Mouse (Mus musculus): ENCODE measurements at regions not wholly inside any gene's neighbourhood (a gene's known extent, or its start where the extent isn't known, plus 50 kb on each side); places are given as distances from the start of the nearest gene placed in this dataset.

- no peak for DNase-seq (ENCODE audit: low spot score)
These were observed 53.5 kb upstream of the Ralgapa2 start for GRCm38 (mm10) chr2:146565693-146566092.

DNA sequence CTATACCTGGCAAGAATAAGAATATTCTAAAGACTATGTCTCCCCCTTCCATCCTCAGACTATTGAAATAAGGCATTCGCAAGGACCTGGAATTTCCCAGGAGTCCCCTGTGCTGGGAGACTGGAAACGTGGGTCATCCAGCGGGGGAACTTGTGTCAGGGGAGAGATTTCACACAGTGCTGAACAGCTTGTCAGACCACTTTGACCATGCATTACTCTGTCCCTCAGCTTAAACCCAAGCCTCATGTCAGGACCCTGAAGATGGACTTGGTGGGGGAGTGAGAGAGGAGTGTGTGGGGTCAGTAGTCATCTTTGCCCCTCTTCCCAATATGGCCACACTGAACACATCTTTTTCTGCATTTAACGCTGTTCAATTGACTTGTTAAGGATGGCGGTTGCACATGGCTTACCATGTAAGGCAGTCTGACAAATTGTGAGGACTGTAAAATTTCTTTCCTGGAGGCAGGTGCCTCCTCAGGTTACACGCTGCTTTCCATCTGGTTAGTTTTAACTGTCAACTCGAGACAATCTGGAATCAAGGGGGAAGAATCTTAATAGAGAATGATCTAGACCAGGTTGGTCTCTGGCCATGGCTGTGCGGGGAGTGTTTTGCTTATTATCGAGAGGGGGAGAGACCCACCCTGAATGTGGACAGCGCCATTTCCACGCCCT is 56.2 kb upstream of the Ralgapa2 start:
- no peaks in the 10 kb centered on the region for H3K9me3 ChIP-seq
- H3K36me3 ChIP-seq, result no peaks in the 10 kb centered on the region
- H3K27me3 ChIP-seq (ENCODE audit: insufficient read depth, poor library complexity, severe bottlenecking), result no peaks in the 10 kb centered on the region
- DNase-seq (ENCODE audit: low spot score), result no peak
- WGBS, result 89% methylated on average over 11 of the region's 11 CpGs
- no peaks in the 10 kb centered on the region for H3K4me1 ChIP-seq (replicated peaks)
- no peak overlapping the region for H3K4me3 ChIP-seq
- no peak overlapping the region for H3K27ac ChIP-seq

More at GRCm38 (mm10) chr2:146565693-146566092, 53.5 kb upstream of the Ralgapa2 start:
- H3K27ac ChIP-seq, result no peak overlapping the region
- H3K27me3 ChIP-seq (ENCODE audit: insufficient read depth, poor library complexity, severe bottlenecking), result no peaks in the 10 kb centered on the region
- WGBS, result 82% methylated on average over 6 of the region's 6 CpGs
- H3K4me3 ChIP-seq, result no peak overlapping the region
- no peaks in the 10 kb centered on the region for H3K36me3 ChIP-seq
- no peaks in the 10 kb centered on the region for H3K9me3 ChIP-seq
- no peaks in the 10 kb centered on the region for H3K4me1 ChIP-seq (replicated peaks)

DNA sequence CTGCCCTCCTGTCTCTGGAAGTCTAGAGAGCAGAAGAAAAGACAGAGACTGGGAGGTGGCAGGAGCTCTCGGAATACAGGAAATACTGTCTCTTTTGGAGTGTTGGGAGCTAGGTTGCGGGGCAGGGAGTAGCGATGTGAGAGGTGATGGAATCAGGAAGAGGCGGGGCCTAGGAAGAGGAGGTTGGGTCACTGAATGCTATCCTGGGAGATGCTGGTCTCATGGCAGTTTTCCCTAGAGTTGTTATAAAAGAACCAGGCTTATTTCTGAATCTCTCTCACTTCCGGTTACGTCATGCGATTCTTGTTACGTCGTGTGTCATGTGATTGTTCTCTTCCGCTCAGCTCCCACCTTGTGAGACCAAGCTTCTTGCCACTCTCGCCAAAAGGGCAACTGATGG is 58.9 kb upstream of the Ralgapa2 start:
- H3K4me1 ChIP-seq (replicated peaks), result no peaks in the 10 kb centered on the region
- no peak overlapping the region for H3K27ac ChIP-seq
- no peaks in the 10 kb centered on the region for H3K9me3 ChIP-seq
- H3K36me3 ChIP-seq, result no peaks in the 10 kb centered on the region
- 93% methylated on average over 11 of the region's 11 CpGs for WGBS
- H3K27me3 ChIP-seq (ENCODE audit: insufficient read depth, poor library complexity, severe bottlenecking), result no peaks in the 10 kb centered on the region
- H3K4me3 ChIP-seq, result no peak overlapping the region
- no peak for DNase-seq (ENCODE audit: low spot score)

DNA sequence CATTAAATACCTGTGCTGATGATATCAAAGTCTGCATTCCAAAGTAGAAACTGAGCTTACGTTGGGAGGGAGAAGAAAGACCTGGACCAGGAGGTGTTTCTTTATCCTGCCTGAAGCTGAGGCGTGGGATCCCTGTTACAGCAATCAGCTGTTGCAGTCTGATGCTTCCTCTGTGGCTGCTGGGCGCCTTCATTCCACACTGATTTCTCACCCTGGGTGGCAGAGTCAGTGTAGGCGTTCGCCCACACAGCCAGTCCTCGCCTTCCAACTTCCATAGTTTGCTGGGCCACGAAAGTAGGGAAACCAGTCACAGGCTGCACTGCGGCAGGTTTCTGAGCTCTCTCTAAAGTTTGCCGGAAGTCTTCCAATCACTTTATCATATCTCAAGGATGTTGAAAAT is 59.7 kb upstream of the Ralgapa2 start:
- Histone ChIP-seq H3K4me1 (replicated peaks) (no peaks in the 10 kb centered on the region), H3K4me3 (no peak overlapping the region), H3K27ac (no peak overlapping the region), H3K9me3 (no peaks in the 10 kb centered on the region), H3K36me3 (no peaks in the 10 kb centered on the region), H3K27me3 (ENCODE audit: insufficient read depth, poor library complexity, severe bottlenecking) (no peaks in the 10 kb centered on the region)
- 92% methylated on average over 9 of the region's 9 CpGs for whole genome bisulfite sequencing
- DNase-seq (ENCODE audit: low spot score), result no peak

DNA sequence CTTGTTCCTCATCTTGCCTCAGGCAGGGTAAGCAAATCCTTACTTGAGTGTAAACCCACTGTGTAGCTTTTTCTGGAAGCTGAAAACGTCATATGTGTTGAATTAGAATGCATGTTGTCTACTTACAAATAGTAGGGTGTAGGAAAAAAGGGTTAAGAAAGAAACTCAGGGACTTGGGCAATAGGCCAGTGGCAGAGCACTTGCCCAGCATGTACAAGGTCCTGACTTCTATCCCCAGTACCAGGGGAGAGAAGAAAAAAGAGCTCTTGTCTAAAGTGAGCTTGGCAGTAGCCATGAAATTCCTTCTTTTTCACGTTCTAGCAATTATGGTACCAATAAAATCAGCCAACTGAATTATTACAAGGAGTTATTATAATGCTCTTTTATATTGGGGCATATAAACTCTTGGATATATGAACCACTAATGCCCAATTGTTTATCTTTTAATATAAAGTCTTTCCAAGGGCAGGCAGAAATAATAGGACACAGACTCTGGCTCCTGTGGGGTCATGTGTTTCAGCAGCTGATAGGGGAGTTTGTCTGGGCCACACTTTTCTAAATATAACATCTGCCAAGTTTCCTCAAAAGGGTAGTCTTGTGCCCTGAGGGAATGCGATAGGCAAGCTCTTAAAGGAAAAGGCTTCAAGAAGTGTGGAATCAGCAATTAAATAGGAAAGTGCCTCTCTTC is 63.6 kb upstream of the Ralgapa2 start:
- H3K4me1 ChIP-seq (replicated peaks), result no peaks in the 10 kb centered on the region
- no peaks in the 10 kb centered on the region for H3K36me3 ChIP-seq
- H3K27me3 ChIP-seq (ENCODE audit: insufficient read depth, poor library complexity, severe bottlenecking), result no peaks in the 10 kb centered on the region
- no peak overlapping the region for H3K4me3 ChIP-seq
- no peak overlapping the region for H3K27ac ChIP-seq
- WGBS, result 65% methylated on average over 3 of the region's 3 CpGs
- no peak for DNase-seq (ENCODE audit: low spot score)
- no peaks in the 10 kb centered on the region for H3K9me3 ChIP-seq

GRCm38 (mm10) chr2:146576298-146576905 is 64.3 kb upstream of the Ralgapa2 start:
- no peak overlapping the region for H3K4me3 ChIP-seq
- 71% methylated on average over 4 of the region's 4 CpGs for WGBS

DNA sequence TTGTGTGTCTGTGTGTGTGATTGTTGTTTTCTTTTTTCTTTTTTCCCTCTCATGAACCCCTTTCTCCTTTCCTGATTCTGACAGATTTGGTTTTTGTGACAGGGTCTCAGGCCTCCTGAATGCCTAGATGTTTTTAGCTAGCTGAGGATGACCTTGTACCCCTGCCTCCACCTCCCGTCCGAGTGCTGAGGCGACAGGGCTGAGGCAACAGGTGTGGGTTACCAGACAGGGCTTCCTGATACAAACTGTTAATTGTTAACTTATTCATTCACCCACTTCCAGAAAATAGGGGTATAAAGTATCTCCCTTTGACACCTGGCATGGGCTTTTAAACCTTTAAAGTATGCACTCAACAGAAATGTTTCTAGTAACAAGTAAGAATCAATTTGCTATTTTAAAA is 65.0 kb upstream of the Ralgapa2 start:
- 77% methylated on average over 3 of the region's 3 CpGs for WGBS
- Histone ChIP-seq H3K36me3 (no peaks in the 10 kb centered on the region), H3K4me1 (replicated peaks) (no peaks in the 10 kb centered on the region), H3K27me3 (ENCODE audit: insufficient read depth, poor library complexity, severe bottlenecking) (no peaks in the 10 kb centered on the region), H3K9me3 (no peaks in the 10 kb centered on the region), H3K27ac (no peak overlapping the region), H3K4me3 (no peak overlapping the region)
- DNase-seq (ENCODE audit: low spot score), result no peak

More at GRCm38 (mm10) chr2:146576298-146576905, 64.3 kb upstream of the Ralgapa2 start:
- no peaks in the 10 kb centered on the region for H3K9me3 ChIP-seq
- no peaks in the 10 kb centered on the region for H3K27me3 ChIP-seq (ENCODE audit: insufficient read depth, poor library complexity, severe bottlenecking)
- no peak overlapping the region for H3K27ac ChIP-seq
- no peaks in the 10 kb centered on the region for H3K36me3 ChIP-seq
- no peaks in the 10 kb centered on the region for H3K4me1 ChIP-seq (replicated peaks)
- no peak for DNase-seq (ENCODE audit: low spot score)

DNA sequence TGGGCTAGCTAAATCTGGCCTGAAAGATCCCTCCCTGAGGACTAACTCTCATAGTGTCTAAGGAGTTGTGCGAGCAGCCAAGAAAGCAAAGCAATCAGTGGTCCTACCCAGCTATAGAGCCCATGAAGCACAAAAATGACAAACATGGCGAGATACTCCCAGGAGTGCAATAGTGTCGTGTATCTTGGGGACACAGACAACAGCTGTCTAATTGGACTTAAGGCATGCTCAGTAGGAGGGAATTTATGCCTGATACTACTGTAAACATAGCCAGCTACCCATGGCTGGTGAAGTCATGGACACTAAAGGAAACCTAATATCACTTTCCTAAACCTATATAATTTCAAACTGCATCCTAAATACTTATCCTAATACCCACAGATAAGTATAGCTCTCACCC is 69.1 kb upstream of the Ralgapa2 start:
- Histone ChIP-seq H3K4me1 (replicated peaks) (no peaks in the 10 kb centered on the region), H3K27me3 (ENCODE audit: insufficient read depth, poor library complexity, severe bottlenecking) (no peaks in the 10 kb centered on the region), H3K9me3 (no peaks in the 10 kb centered on the region), H3K27ac (no peak overlapping the region), H3K36me3 (no peaks in the 10 kb centered on the region), H3K4me3 (no peak overlapping the region)
- no peak for DNase-seq (ENCODE audit: low spot score)
- WGBS, result 85% methylated on average over 3 of the region's 3 CpGs

GRCm38 (mm10) chr2:146583807-146584388 is 71.8 kb upstream of the Ralgapa2 start:
- no peak for DNase-seq (ENCODE audit: low spot score)
- H3K4me3 ChIP-seq, result no peak overlapping the region
- H3K9me3 ChIP-seq, result no peaks in the 10 kb centered on the region
- no peaks in the 10 kb centered on the region for H3K4me1 ChIP-seq (replicated peaks)
- no peak overlapping the region for H3K27ac ChIP-seq
- no peaks in the 10 kb centered on the region for H3K27me3 ChIP-seq (ENCODE audit: insufficient read depth, poor library complexity, severe bottlenecking)
- H3K36me3 ChIP-seq, result no peaks in the 10 kb centered on the region

DNA sequence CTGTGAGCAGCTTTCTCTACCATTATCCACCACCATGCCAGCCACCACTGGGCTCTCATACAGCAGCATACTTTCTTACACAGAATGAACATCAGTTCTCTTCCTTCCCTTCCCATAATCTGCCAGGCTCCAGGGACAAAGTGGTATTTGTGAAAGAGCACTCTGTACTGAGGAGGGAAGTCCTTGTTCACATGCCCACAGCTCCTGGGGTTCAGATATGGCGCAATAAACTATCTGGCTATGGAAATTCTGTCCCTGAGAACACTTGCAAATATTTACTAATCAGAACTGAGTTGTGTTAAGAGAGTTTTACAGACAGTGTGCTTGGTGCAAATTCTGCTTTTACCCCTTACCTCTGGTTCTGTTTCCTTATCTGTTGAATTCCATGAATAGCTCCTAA is 74.2 kb upstream of the Ralgapa2 start:
- H3K36me3 ChIP-seq, result no peaks in the 10 kb centered on the region
- no peaks in the 10 kb centered on the region for H3K9me3 ChIP-seq
- no peak for DNase-seq (ENCODE audit: low spot score)
- H3K4me1 ChIP-seq (replicated peaks), result no peaks in the 10 kb centered on the region
- H3K27ac ChIP-seq, result no peak overlapping the region
- H3K27me3 ChIP-seq (ENCODE audit: insufficient read depth, poor library complexity, severe bottlenecking), result no peaks in the 10 kb centered on the region
- H3K4me3 ChIP-seq, result no peak overlapping the region
- 85% methylated on average over 1 of the region's 1 CpGs for WGBS

GRCm38 (mm10) chr2:146586981-146587380 is 74.8 kb upstream of the Ralgapa2 start:
- Histone ChIP-seq H3K27ac (no peak overlapping the region), H3K9me3 (no peaks in the 10 kb centered on the region), H3K27me3 (ENCODE audit: insufficient read depth, poor library complexity, severe bottlenecking) (no peaks in the 10 kb centered on the region), H3K4me1 (replicated peaks) (no peaks in the 10 kb centered on the region), H3K4me3 (no peak overlapping the region), H3K36me3 (no peaks in the 10 kb centered on the region)
- WGBS, result 58% methylated on average over 3 of the region's 3 CpGs
- DNase-seq (ENCODE audit: low spot score), result no peak

- H3K4me1 ChIP-seq (replicated peaks), result no peaks in the 10 kb centered on the region
- H3K27me3 ChIP-seq (ENCODE audit: insufficient read depth, poor library complexity, severe bottlenecking), result no peaks in the 10 kb centered on the region
- no peaks in the 10 kb centered on the region for H3K36me3 ChIP-seq
- H3K4me3 ChIP-seq, result no peak overlapping the region
- WGBS, result 90% methylated on average over 3 of the region's 3 CpGs
- no peak overlapping the region for H3K27ac ChIP-seq
- H3K9me3 ChIP-seq, result no peaks in the 10 kb centered on the region
- DNase-seq (ENCODE audit: low spot score), result no peak
These were observed 77.7 kb upstream of the Ralgapa2 start for GRCm38 (mm10) chr2:146589860-146590259.

DNA sequence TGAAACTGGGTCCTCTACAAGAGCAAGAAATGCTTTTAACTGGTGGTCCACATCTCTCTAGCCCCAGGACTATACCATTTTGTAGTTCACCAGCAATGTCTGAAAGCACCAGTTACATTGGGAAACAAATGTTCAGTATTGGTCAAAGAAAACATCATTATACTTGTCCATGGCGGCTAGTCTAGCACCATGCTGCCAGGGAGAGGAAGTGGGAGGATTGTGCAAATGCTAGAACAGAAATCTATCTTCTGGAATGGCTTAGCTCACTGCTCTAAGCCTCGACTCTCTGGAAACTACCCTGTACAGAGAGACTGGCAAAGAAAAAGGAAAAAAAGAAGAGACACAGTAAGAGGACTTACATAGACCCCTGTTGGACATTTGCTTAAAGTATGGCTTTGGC is 81.1 kb upstream of the Ralgapa2 start:
- H3K4me3 ChIP-seq, result no peak overlapping the region
- H3K27me3 ChIP-seq (ENCODE audit: insufficient read depth, poor library complexity, severe bottlenecking), result no peaks in the 10 kb centered on the region
- H3K4me1 ChIP-seq (replicated peaks), result no peaks in the 10 kb centered on the region
- H3K36me3 ChIP-seq, result no peaks in the 10 kb centered on the region
- 84% methylated on average over 2 of the region's 2 CpGs for WGBS
- no peak for DNase-seq (ENCODE audit: low spot score)
- no peak overlapping the region for H3K27ac ChIP-seq
- no peaks in the 10 kb centered on the region for H3K9me3 ChIP-seq

Data from hindbrain, embryonic 10.5 days (tissue).